ENCODE assay signal across 8 mouse cellular contexts in genomic region chr1:133918088-133918470, GRCm38 (mm10). TPM values are rescaled to one million over a fixed set of nuclear protein-coding genes. Genes with fewer than 3 reads are reported as not detected.
A peak's percentile ranks its signal among the peaks of the same experiment; 100 is the strongest.
DNase-seq lines count a peak whose midpoint lies in the region; TF ChIP-seq lines count a peak whose summit lies in the region.

No protein-coding gene starts in this region.

- peak overlapping the region in 1 of 2 experiments; percentile 32; a peak in 3 of 4 replicates for H3K4me3 ChIP-seq in ES-E14 (ENCODE audit: insufficient read depth in 1 of 2, low read depth in 1 of 2, low read length in 2 of 2, poor library complexity in 1 of 2, severe bottlenecking in 1 of 2)

- in situ Hi-C loops in ES-E14 (cut with MboI; ENCODE audit: low sequenced_read_pairs in 2 of 2, unreplicated experiment in 2 of 2): loop anchor here in 1 of 2 experiments (10.0 kb wide), 1 partner anchor 127 kb away; no protein-coding TSS in a partner anchor

- no peaks in the 10 kb centered on the region for H3K9me3 ChIP-seq in ES-E14 (ENCODE audit: control insufficient read depth, insufficient read depth, low read depth, low read length)

- peak; percentile 59 for DNase-seq in gastrocnemius, adult 18-20 months (ENCODE audit: low spot score)
- no peak for DNase-seq in gastrocnemius, postnatal 10 days
- DNase-seq in ES-E14 (ENCODE audit: low read depth, low spot score): peak; percentile 30
- peak; percentile 38 for DNase-seq in heart, postnatal 4 days
- peak; percentile 28 for DNase-seq in lung, postnatal 14 days
- DNase-seq in spleen, postnatal 36 days (ENCODE audit: low spot score in 2 of 2): no peak
- no peak for DNase-seq in urinary bladder, postnatal 14 days (ENCODE audit: low spot score)
- no peak for DNase-seq in frontal cortex, postnatal 25 days (ENCODE audit: low spot score in 2 of 2)

- no peak overlapping the region for H3K9ac ChIP-seq in ES-E14 (ENCODE audit: insufficient read depth, low read depth, low read length, poor library complexity, severe bottlenecking)

- H3K27ac ChIP-seq in ES-E14 (ENCODE audit: insufficient read depth, low read depth, low read length, poor library complexity, severe bottlenecking): no peak overlapping the region

- H3K36me3 ChIP-seq in ES-E14 (ENCODE audit: control insufficient read depth, insufficient read depth, low read length, poor library complexity, severe bottlenecking): no peaks in the 10 kb centered on the region

- peaks cover 0 to 2% of the 10 kb centered on the region in 2 experiments; a peak in 1 of 4 replicates for H3K4me1 ChIP-seq in ES-E14 (ENCODE audit: control insufficient read depth in 2 of 2, insufficient read depth in 2 of 2, low read length in 2 of 2, poor library complexity in 1 of 2)

TF ChIP-seq in ES-E14, 5 proteins besides CTCF, POLR2A, EP300 and RAD21:
- TF ChIP-seq MAFK (IDR thresholded peaks at IDR 0.05; ENCODE audit: insufficient read depth, low read depth, low read length) (no peak), CHD2 (IDR thresholded peaks at IDR 0.05; ENCODE audit: low read depth, low read length) (no peak), ZC3H11A (IDR thresholded peaks at IDR 0.05; ENCODE audit: borderline replicate concordance, low read depth, low read length) (no peak), HCFC1 (IDR thresholded peaks at IDR 0.05; ENCODE audit: borderline replicate concordance, insufficient read depth, low read length) (no peak), ZNF384 (IDR thresholded peaks at IDR 0.05; ENCODE audit: low read depth, low read length) (no peak)

RNA-seq across cellular contexts. Expression of gene Prelp, which starts 3.1 kb away (rescaled TPM):
- 10 to 100 TPM; 17.6 to 37.2 TPM for total RNA-seq in gastrocnemius, adult 18-20 months (2021)
- 10 to 100 TPM; 16.3 to 20.0 TPM for total RNA-seq in gastrocnemius, postnatal 10 days (2021)
- not detected in 2 replicates for total RNA-seq in ES-E14 (2012; rRNA removed)
- total RNA-seq in heart, postnatal 4 days (2021): 10 to 100 TPM; 14.5 to 15.0 TPM

RNA-seq across cellular contexts. Expression of gene Optc, which starts 10.3 kb away (rescaled TPM):
- under 1 TPM in 1 of 2 experiments, not detected in 1; 0.19 TPM for total RNA-seq in gastrocnemius, adult 18-20 months (2021)
- under 1 TPM; 0.16 to 0.23 TPM for total RNA-seq in gastrocnemius, postnatal 10 days (2021)
- total RNA-seq in ES-E14 (2012; rRNA removed): 0.36 TPM in 1 of 2 replicates, not detected in the other
- total RNA-seq in heart, postnatal 4 days (2021): under 1 TPM; 0.16 to 0.29 TPM

Comparison
In these comparisons a context has a peak if more than half of its experiments do, and no peak if none do; other contexts are left out.
1. DNase-seq: peak in gastrocnemius, adult 18-20 months (single experiment), ES-E14 (single experiment), heart, postnatal 4 days (single experiment) and lung, postnatal 14 days (single experiment); none in gastrocnemius, postnatal 10 days (single experiment), spleen, postnatal 36 days (0 of 2), urinary bladder, postnatal 14 days (single experiment) and frontal cortex, postnatal 25 days (0 of 2).
2. RNA of gene Prelp, which starts 3.1 kb away (total RNA-seq): 17.6 to 37.2 TPM in gastrocnemius, adult 18-20 months, 16.3 to 20.0 TPM in gastrocnemius, postnatal 10 days and 14.5 to 15.0 TPM in heart, postnatal 4 days; not detected in ES-E14; every median in the first group is over 10 times any median in the second.